Mouse (Mus musculus) brain, adult 2 months (tissue): Measurements from ENCODE around the gene Olfr683.
"Not testable (repeated sequence)": the region's sequence is repeated elsewhere in the genome, so short reads cannot be mapped to it uniquely, and the experiment has no call there.

ENCODE experiments used
- DNase-seq: peaks from one replicate; pipeline ENCODE4 v3.0.0; 2011; ENCODE audit warnings: low read depth, low spot score

Gene Olfr683

DNA sequence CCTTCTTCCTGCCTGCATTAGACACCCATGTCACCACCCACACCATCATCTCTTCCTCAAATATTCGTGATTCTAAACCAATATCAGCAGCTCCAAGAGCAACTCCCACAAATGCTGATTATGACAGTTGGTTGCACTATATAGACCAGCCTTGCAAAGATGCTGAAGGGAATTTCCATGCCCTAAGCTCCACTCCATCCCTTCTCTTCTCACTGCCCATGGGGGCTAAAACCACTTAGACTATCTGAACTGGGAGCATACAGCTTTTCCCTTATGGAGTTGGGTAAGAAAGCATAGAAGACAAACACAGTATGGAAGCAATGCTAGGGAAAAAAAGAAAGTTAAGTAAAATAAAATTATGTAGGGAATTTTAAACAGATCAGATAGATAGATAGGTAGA is at the start of gene Olfr683:
Gene Olfr683, minus strand, starts transcription at position 101 of the 400 bp plus-strand sequence.
- DNase-seq = no peak

DNA sequence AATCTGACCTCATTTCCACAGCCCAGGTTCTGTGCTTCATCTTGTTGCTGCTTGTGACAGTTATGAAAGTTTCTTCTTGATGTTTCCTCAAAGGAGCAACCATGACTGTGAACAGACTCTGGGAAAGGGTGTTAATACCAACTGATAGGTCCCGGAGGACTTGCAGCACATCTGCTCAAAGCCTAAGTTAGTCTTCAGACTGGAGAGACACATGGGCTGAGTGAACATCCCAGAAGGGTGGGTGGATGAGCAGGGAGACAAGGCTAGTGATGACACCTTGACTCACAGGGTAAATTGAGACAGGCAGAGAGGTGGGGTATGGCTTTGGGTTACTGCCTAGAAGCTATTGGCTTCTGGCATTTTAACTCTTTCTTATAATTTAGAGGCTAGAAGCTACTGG is 39.1 kb upstream of the Olfr683 start, which contains the start of gene Olfr685:
Gene Olfr685, minus strand, starts transcription at position 101 of the 400 bp plus-strand sequence.
- DNase-seq = peak; percentile 15

DNA sequence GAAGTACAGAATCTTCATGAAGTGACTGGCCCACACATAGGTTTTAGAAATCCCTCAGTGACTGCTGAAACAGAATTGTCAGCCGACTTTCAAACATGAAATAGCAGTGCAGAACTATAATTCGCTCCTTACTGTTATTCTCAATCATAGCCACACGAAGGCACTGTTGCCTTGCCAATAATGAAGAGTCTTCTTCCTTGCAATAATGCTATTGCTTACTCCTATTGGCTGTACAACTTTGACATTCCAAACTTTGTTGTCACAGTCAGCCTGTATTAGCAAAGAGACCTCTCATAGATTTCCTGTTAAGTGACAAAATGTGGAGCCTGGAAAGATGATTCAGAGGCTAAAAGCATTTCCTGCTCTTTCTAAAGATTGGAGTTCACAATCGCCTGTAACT is 24.0 kb upstream of the Olfr683 start:
- DNase-seq = peak; percentile 56

DNA sequence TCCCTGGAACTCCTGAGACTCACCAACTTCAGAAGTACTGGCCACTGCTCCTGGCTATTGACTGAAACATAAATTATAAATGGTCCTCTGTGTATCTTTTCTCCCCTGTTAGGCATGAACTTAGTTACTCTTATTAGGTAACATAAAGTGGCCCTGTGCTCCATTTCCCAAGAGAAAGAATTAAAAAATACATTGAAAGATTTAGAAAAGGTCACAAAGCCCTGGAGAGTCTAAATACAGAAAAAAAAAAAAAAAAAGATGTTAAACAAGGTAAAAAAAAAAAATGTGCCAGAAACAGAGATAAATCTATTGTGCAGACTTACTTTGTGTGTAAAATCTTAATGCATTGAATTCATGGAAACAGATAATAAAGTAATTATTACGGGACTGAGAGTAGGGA is 16.7 kb upstream of the Olfr683 start, which contains the start of gene Olfr684:
Gene Olfr684, minus strand, starts transcription at position 101 of the 400 bp plus-strand sequence.
- no peak for DNase-seq

DNA sequence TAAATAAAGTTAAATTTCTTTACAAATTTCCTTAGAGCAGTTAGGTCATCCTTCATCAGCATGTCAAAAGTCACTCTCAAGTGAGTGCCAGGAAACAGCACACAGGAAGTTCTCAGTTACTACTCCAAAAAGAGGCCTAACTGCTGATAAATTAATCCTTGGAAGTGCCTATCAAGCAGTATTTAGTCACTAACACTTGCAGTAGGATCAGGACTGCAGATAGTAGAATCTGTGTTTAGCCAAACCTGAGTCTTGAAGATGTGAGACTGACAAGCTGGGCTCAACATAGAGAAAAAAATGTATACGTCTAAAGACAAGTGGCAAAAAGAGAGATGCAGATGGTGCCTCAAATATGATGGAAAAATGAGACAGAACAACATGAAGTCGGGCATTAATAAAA is 5.5 kb downstream of the Olfr683 start:
- no peak for DNase-seq

DNA sequence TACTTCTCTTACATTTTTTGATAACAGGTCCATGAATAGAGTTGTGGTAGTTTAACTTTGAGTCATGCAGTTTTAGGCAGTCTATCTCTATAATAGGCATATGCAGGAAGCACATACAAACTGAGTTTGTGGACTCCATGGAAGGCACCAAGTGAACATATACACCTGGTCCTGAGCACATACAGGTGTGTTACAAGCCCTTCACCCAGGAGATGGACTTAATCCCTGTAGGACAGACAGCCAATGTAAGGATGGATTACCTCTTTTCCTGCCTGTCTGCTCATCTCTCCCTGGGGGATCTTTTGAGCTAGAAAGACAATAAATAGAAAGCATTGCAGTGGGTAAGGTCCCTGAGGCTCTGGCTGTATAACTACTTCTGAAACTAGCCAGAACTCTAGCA is 30.3 kb downstream of the Olfr683 start, which contains the start of gene Olfr681:
Gene Olfr681, plus strand, starts transcription at position 301 of the 400 bp plus-strand sequence.
- DNase-seq = no peak

DNA sequence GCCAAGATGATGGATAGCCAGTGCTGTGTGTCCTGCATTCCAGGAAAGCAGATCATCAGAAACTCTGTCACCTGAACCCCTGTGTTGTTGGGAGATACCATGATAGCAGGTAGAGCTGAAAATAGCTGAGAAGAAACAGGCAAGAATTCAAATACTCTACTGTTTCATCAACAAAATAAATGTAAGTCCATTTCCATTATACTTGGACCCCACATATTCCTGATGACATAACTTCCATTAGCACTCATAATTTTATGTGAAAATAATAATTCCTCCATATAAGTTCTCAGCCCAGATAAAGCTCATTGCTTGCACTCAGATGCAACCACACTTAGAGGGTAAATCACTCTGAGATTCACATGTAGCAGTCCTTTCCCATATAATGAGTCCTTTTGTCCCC is 54.1 kb downstream of the Olfr683 start, which contains the start of gene Olfr680-ps1:
Gene Olfr680-ps1, minus strand, starts transcription at position 101 of the 400 bp plus-strand sequence.
- DNase-seq = not testable (repeated sequence)
